Mouse (Mus musculus) gastrocnemius, postnatal 36 days (tissue): ENCODE data around the gene Prps1l1. TPM values are rescaled to one million over a fixed set of nuclear protein-coding genes. Genes with fewer than 3 reads are reported as not detected.

Experiments
- DNase-seq, 2 experiments: peaks; one replicate each; pipeline ENCODE4 v3.0.0; 2022
- intact Hi-C: fragments of 180-260 bp; cut with DNase I; formaldehyde crosslinking; loops from one replicate; pipeline ENCODE4 v1.15.1; 2025
- total RNA-seq, 2 experiments: library from RNA; stranded (reverse); gene quantifications; 2 replicates each; pipeline ENCODE4 v1.2.3; 2021

The Prps1l1 gene
- total RNA-seq, 2 experiments from 2014 or later, result not detected

DNA sequence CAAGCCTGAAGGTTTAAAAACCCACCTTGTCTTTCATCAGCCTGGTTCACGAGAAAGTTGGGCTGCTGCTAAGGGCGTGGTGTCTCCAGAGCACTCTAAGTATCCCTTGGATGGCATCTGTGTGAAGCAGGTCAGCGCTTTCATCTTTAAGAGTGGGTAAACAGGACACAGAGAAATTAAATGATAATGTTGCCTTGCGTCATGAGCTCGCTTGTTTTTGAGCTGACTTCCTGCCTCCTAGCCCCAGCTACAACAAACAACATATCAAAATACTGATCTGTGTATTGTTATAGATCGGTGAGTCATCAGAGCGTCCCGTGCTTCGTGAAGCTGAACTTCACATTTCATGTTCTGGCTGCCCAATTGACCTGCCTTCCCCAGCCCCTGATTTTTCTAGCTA, 36.7 kb downstream of the Prps1l1 start:
- intact Hi-C loops, result no loop called here
- DNase-seq, result no peak

DNA sequence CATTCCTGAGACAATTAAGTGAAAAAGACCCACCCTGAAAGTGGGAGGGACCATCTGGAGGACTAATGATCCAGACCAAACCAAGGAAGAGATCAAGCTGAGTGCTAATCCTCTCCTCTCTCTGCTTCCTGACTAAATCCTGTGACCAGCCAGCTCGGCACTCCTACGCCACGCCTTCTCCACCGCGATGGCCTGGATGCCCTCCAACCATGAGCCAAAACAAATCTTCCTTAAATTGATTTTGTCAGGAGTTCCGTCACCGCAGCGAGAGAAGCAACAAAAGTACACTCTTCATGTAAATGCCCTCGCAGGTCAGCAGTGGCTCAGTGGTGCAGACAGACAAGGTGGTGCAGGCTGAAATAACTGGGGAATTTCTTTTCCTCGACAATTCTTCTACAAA, 37.5 kb downstream of the Prps1l1 start:
- no peak for DNase-seq
- intact Hi-C loops, result no loop called here

DNA sequence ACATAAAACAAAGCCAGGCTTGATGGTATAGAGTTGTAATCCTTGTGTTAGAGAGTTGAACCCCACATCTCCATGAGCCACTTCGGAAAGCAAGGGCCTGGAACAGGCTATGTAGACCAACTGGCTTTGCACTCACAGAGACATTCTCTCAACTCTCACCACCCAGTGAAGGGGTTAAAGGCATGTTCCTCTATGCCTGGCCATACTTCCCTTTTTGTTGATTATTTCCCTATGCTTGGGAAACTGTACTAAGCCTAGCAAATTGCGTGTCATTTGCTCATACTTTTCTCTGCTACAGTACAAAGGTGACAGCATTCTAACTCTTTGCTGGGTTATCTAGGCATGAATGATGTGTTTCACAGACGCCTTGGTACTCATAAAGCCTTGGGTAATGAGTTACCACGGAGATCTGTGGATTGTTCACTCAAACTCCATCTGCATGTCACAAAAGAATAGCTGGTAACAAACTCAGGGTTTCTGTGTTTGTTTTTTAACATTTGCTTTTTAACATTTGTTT, 41.4 kb downstream of the Prps1l1 start:
- no peak for DNase-seq
- intact Hi-C loops, result no loop called here

DNA sequence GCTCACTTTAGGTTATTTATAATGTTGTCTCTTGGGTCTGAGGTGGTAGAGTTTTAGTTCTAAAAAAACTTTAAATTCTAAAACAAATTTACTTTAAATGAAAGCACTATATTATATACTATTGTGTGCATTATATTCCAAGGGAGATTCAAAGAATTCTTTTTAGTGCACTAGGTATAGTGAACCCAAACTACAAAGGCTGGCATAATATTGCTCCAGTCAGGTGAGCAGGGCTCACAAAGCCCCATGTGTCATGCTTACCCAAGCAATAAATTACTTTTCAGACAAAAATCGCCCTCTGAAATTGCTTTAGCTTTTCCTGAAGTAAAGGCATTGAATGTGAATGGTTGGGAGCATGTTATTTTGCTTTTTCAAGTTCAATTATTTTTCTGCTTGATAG, 43.0 kb downstream of the Prps1l1 start:
- intact Hi-C loops, result no loop called here
- DNase-seq, result no peak

Other genes starting within 250 kb of the Prps1l1 start
- 1 to 10 TPM; 2.7 to 5.8 TPM for gene Hdac9, start 67.7 kb upstream of the Prps1l1 start, total RNA-seq
- gene Snx13, start 62.4 kb downstream of the Prps1l1 start, total RNA-seq, result 10 to 100 TPM; 38.6 to 42.4 TPM